Mouse (Mus musculus) c-Kit-positive CD71-positive TER-119-negative erythroid progenitor cells, embryonic 14.5 days (primary cell): Measurements from ENCODE around the gene Il1f8.
"Not testable (repeated sequence)": the region's sequence is repeated elsewhere in the genome, so short reads cannot be mapped to it uniquely, and the experiment has no call there.

Experiments
- DNase-seq: peaks from one replicate; pipeline ENCODE4 v3.0.0-alpha.2; 2013; ENCODE audit warnings: low read depth

The Il1f8 gene

DNA sequence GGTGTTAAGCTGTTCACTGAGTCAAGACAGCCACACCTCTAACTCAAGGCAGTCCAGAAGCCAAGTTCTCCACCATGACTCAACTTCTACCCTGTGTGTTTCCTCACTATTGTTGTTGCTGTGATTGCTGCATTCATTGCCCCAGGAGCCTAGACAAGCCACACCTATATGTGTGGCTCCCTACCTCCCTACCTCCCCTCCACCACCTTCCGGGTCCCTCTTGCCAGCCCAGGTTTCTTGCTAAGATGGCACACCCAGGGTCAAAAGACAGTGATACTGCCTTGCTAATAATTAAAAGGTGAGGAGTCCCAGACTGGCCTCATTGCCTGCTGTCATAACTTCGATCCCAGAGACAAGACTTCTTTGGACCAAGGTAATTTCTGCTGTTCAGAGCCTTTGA is at the start of gene Il1f8:
TSS of gene Il1f8 (plus strand) at position 301 of the 400 bp plus-strand sequence.
- no peak for DNase-seq

DNA sequence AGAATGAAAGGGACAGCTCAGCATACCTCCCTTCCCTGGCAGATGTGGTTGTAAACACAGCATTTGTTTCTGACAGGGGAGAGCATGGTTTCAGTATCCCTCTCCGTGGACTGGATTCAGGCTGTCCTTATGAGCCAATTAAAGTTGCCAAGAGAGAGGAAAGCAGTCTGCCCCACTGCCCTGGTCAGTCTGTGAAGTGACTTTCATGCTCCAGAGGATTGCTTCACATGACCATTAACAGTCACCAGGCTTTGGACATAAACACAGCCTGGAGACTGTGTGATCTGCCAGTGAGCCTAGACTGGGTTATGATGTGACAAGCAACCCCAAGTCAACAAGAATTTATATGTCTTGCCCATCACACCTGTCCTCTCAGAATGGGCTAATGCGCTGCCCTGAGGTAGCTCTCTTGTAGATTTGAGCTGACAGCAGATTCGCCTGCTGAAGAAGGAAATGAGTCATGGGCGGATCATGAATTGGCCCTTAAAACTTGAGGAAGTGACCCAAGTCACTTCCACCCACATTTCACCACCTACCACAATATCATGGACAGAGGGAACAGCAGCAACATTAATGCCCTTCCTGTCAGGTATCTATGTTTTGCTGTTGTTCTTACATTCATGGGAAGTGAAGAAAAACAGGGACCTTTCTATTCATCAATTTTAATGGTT is 49.2 kb upstream of the Il1f8 start:
- DNase-seq, result no peak

DNA sequence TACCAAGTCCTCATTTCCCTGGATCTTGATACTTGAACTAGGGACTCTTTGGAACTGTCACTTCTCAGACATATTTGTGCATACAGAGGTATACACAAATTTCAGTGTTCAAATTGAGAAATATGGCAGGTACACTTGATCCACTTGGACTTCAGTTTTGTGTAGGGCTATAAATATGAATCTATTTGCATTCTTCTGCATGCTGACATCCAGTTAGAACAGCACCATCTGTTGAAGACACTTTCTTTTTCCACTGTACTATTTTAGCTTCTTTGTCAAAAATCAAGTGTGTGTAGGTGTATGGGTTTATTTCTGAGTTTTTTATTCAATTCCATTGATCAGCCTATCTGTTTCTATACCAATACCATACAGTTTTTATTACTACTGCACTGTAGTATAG is 43.9 kb upstream of the Il1f8 start:
- DNase-seq, result no peak

DNA sequence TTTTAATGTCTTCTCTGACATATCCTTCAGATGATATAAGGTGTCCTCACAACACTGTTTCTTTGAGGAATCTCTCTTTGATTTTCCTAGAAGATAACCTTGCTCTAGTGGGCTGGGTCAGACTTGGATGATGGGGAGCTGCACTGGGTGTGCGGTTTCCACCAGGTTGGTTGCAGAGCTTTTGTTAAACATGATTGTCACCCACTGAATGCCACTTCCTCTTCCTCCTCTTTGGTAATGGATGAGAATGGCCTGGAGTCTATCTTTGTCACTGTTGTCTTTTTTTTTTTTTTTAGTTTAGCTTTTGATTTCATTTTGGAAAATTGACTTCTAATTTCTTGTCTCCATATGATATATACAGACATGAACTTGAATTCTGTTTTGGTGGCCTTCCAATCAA is 18.6 kb upstream of the Il1f8 start:
- no peak for DNase-seq

DNA sequence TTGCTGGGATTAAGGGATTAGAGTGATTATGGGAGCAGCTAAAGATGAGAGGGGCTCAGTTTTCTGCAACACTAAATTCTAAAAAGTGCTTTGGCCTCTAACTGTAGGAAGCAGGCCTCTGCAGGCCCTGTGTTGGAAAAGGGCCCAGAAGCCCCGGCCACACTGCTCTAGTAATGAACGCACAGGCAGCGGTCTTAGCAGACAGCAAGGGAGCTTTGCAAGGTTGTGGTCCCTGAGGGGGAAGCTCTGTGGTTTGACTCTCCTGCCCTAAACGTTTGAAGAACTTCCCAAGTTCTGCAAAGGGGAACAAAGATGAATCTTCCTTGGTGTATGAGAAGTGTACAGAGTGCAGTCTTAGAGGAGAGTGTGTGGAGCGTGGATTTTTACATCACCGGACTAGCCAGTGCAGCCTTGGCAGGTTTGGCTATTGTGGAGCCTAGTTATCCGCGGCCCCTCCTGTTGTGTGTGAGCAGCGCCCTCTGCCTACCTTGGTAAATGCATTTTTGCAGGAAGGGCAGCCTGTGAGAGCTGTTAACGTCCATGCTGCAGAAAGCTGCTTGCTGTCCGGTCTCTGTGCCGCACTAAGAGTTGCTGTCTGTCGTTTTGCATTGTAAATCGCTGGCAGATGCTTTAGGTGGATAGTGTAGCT is 28.8 kb downstream of the Il1f8 start:
- DNase-seq, result not testable (repeated sequence)

DNA sequence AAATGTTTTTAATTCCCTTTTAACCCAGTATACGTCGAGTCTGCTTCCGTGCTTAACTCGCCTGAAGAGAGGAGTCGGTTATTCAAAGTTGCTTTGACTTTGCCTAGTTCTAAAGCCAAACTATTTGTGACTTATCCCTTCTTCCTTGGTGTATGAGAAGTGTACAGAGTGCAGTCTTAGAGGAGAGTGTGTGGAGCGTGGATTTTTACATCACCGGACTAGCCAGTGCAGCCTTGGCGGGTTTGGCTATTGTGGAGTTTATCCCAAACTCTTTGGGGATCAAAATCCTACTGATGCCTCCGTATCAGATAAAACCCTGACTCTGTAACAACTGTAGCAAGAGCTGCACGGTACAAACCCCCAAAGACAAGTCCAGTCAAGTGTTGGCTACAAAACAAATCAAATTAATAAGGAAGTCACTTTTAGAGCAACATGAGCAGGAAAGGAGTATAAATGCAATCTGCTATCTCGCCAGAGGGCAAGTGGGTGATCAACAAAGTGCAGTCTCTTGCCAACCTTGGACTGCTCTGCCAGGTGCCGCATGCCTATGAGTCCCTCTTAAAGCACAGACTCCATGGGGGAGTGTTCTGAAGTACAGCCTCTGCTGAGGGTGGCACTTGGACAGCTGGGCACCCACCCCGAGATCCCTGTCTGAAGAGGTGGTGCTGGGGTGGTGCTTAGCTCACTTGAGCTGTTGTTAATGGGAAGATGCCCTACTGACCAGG is 29.6 kb downstream of the Il1f8 start:
- not testable (repeated sequence) for DNase-seq

DNA sequence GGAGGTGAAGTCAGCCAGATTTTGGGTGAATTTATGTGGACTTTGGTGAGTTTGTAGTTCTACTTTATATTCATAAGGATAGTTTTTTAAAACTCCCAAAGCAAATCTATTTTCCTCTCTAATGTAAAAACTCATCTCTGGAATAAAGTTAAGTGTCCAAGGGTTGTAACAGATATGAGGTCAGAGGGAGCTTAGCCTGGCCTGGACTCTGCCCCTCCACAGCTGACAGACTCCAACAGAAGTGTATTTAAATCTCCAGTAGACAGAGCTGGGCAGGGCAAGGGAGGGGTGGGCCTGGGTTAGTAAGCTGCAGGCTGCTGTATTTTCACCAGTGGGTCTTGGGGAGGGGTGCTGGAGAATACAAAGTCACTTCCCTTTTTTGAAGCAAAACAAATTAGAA is 31.1 kb downstream of the Il1f8 start:
- DNase-seq, result not testable (repeated sequence)

DNA sequence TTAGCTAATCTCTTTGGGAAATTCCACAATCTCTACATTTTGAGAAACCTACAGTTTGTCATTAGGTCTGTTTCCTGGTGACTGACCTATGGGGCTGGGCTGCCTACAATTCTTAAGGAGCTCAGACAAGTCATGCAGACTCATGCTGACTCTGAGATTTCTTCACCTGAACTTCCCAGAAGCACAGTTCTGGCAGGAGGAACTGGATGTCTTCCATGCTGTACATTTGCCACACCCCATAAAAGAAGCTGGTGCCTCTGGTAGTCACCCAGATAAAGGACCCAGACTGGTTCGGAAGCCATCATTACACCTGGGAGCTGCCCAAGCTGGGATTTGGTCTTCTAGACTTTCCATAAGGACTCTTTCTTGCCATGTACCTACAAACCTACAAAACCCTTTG is 33.2 kb downstream of the Il1f8 start, which contains the start of gene Il1f9:
TSS of gene Il1f9 (plus strand) at position 301 of the 400 bp plus-strand sequence.
- no peak for DNase-seq

DNA sequence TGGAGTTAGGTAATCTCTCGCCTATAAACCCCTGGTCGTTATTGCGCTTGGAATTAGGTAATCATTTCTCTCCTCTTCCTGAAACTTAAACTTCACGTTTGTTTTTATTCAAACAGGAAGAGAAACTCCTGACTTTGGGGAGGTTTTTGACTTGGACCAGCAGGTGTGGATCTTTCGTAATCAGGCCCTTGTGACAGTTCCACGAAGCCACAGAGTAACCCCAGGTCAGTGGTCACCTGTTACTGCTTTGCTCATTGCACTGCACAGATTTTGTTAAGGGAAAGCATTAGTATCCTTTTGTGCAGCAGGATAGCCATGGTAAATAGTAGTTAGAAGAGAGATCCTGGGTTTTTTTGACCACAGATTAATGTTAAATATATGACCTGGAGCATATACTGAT is 34.6 kb downstream of the Il1f8 start:
- no peak for DNase-seq

DNA sequence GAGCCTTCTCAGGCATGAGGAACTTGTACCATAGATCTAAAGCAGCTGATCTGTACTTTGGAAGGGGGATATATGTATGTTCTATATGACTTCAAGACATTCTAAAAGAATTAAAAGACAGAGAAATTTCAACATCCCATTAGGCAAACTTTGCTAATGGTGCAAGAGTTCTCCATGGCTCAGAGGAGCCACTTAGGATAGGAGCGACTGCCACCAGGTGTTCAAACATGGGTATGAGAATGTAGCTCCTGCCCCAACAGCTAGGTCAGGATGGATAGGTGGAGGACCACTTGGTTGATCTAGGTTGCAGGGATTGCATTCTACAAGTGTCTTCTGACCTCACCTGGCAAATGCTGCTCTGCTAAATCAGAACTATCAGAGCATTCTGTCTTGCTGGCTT is 35.2 kb downstream of the Il1f8 start:
- no peak for DNase-seq
